ENCODE assay signal across 8 mouse cellular contexts in genomic region chr19:3851502-3851962, GRCm38 (mm10). TPM values are rescaled to one million over a fixed set of nuclear protein-coding genes. Genes with fewer than 3 reads are reported as not detected.
A peak's percentile ranks its signal among the peaks of the same experiment; 100 is the strongest.
DNase-seq lines count a peak whose midpoint lies in the region; ATAC-seq and TF ChIP-seq lines count a peak whose summit lies in the region.

Chka (plus strand) TSS chr19:3851773.

- peak within 1 kb of the TSS; percentile 97 for H3K27ac ChIP-seq in forebrain, embryonic 10.5 days
- peak within 1 kb of the TSS; percentile 99 for H3K27ac ChIP-seq in heart, embryonic 15.5 days
- H3K27ac ChIP-seq in liver, embryonic 14.5 days = peak within 1 kb of the TSS; percentile 89
- peak within 1 kb of the TSS; percentile 95 for H3K27ac ChIP-seq in neural tube, embryonic 11.5 days (ENCODE audit: low read depth, low read length)
- H3K27ac ChIP-seq in stomach, postnatal 0 days (replicated peaks) = peak within 1 kb of the TSS; percentile 99

- WGBS in forebrain, embryonic 10.5 days = under 1% methylated on average over 54 of the region's 54 CpGs
- under 1% methylated on average over 54 of the region's 54 CpGs for WGBS in heart, embryonic 15.5 days
- under 1% methylated on average over 54 of the region's 54 CpGs for WGBS in liver, embryonic 14.5 days (ENCODE audit: insufficient replicate concordance)
- WGBS in neural tube, embryonic 11.5 days = 1% methylated on average over 47 of the region's 54 CpGs
- under 1% methylated on average over 48 of the region's 54 CpGs for WGBS in stomach, postnatal 0 days

- H3K9ac ChIP-seq in heart, embryonic 15.5 days = peak within 1 kb of the TSS; percentile 93
- peak within 1 kb of the TSS; percentile 89 for H3K9ac ChIP-seq in liver, embryonic 14.5 days (replicated peaks)
- peak within 1 kb of the TSS; percentile 90 for H3K9ac ChIP-seq in neural tube, embryonic 11.5 days (ENCODE audit: low read length)
- peak within 1 kb of the TSS; percentile 91 for H3K9ac ChIP-seq in stomach, postnatal 0 days (ENCODE audit: low read length)

- H3K4me3 ChIP-seq in forebrain, embryonic 10.5 days = peak within 1 kb of the TSS; percentile 88
- H3K4me3 ChIP-seq in heart, embryonic 15.5 days = peak within 1 kb of the TSS; percentile 70
- peak within 1 kb of the TSS; percentile 77 to 80 for H3K4me3 ChIP-seq in liver, embryonic 14.5 days (ENCODE audit: insufficient read depth in 1 of 2, low read depth in 2 of 2, low read length in 2 of 2)
- peak within 1 kb of the TSS; percentile 85 for H3K4me3 ChIP-seq in neural tube, embryonic 11.5 days (ENCODE audit: low read depth, low read length)
- peak within 1 kb of the TSS; percentile 82 for H3K4me3 ChIP-seq in stomach, postnatal 0 days (ENCODE audit: low read depth, low read length)

- no peak for TF ChIP-seq CTCF in liver, embryonic 14.5 days (IDR thresholded peaks at IDR 0.05; ENCODE audit: low read depth)
- peak; percentile 51 for TF ChIP-seq CTCF in stomach, postnatal 0 days (IDR thresholded peaks at IDR 0.05; ENCODE audit: low read depth)

- peak; percentile 82 for DNase-seq in c-Kit-negative CD71-positive TER-119-positive erythroid progenitor cells, embryonic 14.5 days (ENCODE audit: low read depth, low spot score)
- peak; percentile 98 for DNase-seq in forebrain, embryonic 10.5 days (ENCODE audit: extremely low spot score, low spot score)
- DNase-seq in kidney, postnatal 25 days = peak; percentile 97 to 99
- DNase-seq in liver, embryonic 14.5 days (ENCODE audit: low read depth in 3 of 3, low spot score in 3 of 3) = peak; percentile 85 to 86 (median 85)
- peak; percentile 98 for DNase-seq in neural tube, embryonic 11.5 days (ENCODE audit: low spot score)
- peak; percentile 97 for DNase-seq in stomach, postnatal 0 days (ENCODE audit: low spot score)

- no peaks in the 10 kb centered on the region for H3K27me3 ChIP-seq in forebrain, embryonic 10.5 days (ENCODE audit: poor library complexity, severe bottlenecking)
- no peaks in the 10 kb centered on the region for H3K27me3 ChIP-seq in heart, embryonic 15.5 days
- no peaks in the 10 kb centered on the region for H3K27me3 ChIP-seq in liver, embryonic 14.5 days (ENCODE audit: control insufficient read depth, insufficient read depth, low read length)
- no peaks in the 10 kb centered on the region for H3K27me3 ChIP-seq in neural tube, embryonic 11.5 days (ENCODE audit: control insufficient read depth, insufficient read depth, low read length)
- no peaks in the 10 kb centered on the region for H3K27me3 ChIP-seq in stomach, postnatal 0 days (ENCODE audit: control insufficient read depth, insufficient read depth, low read length)

- peaks cover 48% of the 10 kb centered on the region for H3K4me1 ChIP-seq in forebrain, embryonic 10.5 days
- H3K4me1 ChIP-seq in heart, embryonic 15.5 days (replicated peaks) = peaks cover 36% of the 10 kb centered on the region
- H3K4me1 ChIP-seq in liver, embryonic 14.5 days (replicated peaks; ENCODE audit: control insufficient read depth in 2 of 2, insufficient read depth in 2 of 2, low read length in 1 of 2) = peaks cover 5 to 17% of the 10 kb centered on the region in 2 experiments
- peaks cover 13% of the 10 kb centered on the region; the same call in 1 of the 2 replicates for H3K4me1 ChIP-seq in neural tube, embryonic 11.5 days (ENCODE audit: control insufficient read depth, insufficient read depth, low read length)
- H3K4me1 ChIP-seq in stomach, postnatal 0 days (replicated peaks; ENCODE audit: control insufficient read depth, insufficient read depth) = peaks cover 8% of the 10 kb centered on the region

- ATAC-seq in CD4-positive, CD25-positive, alpha-beta regulatory T cell, adult 4 months = peak; percentile 99
- ATAC-seq in heart, embryonic 15.5 days (replicated peaks; ENCODE audit: insufficient number of reproducible peaks, insufficient read depth, low FRiP score, low read depth) = peak; percentile 95
- peak; percentile 94 for ATAC-seq in liver, embryonic 14.5 days (ENCODE audit: insufficient read depth)
- ATAC-seq in neural tube, embryonic 11.5 days (ENCODE audit: insufficient read depth, low FRiP score, low TSS enrichment) = peak; percentile 97
- peak; percentile 95 for ATAC-seq in stomach, postnatal 0 days (ENCODE audit: low FRiP score, low TSS enrichment)

- peak within 1 kb of the TSS; percentile 94 for H3K4me2 ChIP-seq in heart, embryonic 15.5 days
- peak within 1 kb of the TSS; percentile 100 for H3K4me2 ChIP-seq in liver, embryonic 14.5 days (ENCODE audit: low read depth)
- H3K4me2 ChIP-seq in neural tube, embryonic 11.5 days (ENCODE audit: low read depth) = peak within 1 kb of the TSS; percentile 81
- H3K4me2 ChIP-seq in stomach, postnatal 0 days (replicated peaks; ENCODE audit: low read depth) = peak within 1 kb of the TSS; percentile 91

- no peak for TF ChIP-seq EP300 in liver, embryonic 14.5 days (IDR thresholded peaks at IDR 0.05; ENCODE audit: low read depth)
- no peak for TF ChIP-seq EP300 in stomach, postnatal 0 days (optimal IDR thresholded peaks at IDR 0.05)

- H3K36me3 ChIP-seq in forebrain, embryonic 10.5 days (replicated peaks) = peaks cover 15% of the 10 kb centered on the region
- H3K36me3 ChIP-seq in heart, embryonic 15.5 days = no peaks in the 10 kb centered on the region
- no peaks in the 10 kb centered on the region for H3K36me3 ChIP-seq in liver, embryonic 14.5 days (replicated peaks; ENCODE audit: control insufficient read depth, insufficient read depth, low read depth)
- no peaks in the 10 kb centered on the region for H3K36me3 ChIP-seq in neural tube, embryonic 11.5 days (ENCODE audit: control insufficient read depth, insufficient read depth, low read length)
- H3K36me3 ChIP-seq in stomach, postnatal 0 days (ENCODE audit: control insufficient read depth, insufficient read depth, low read length) = no peaks in the 10 kb centered on the region

- no peaks in the 10 kb centered on the region for H3K9me3 ChIP-seq in forebrain, embryonic 10.5 days
- no peaks in the 10 kb centered on the region for H3K9me3 ChIP-seq in heart, embryonic 15.5 days (replicated peaks)
- H3K9me3 ChIP-seq in liver, embryonic 14.5 days (ENCODE audit: control insufficient read depth, low read length) = no peaks in the 10 kb centered on the region
- no peaks in the 10 kb centered on the region for H3K9me3 ChIP-seq in neural tube, embryonic 11.5 days (ENCODE audit: control insufficient read depth, low read length)
- H3K9me3 ChIP-seq in stomach, postnatal 0 days (ENCODE audit: control insufficient read depth, low read length) = no peaks in the 10 kb centered on the region

RNA-seq across cellular contexts. Expression of gene Chka, which starts in this region (rescaled TPM):
- polyA plus RNA-seq in CD4-positive, CD25-positive, alpha-beta regulatory T cell, adult 4 months (2017; shearing (Covaris generic)) = 1 to 10 TPM; 2.5 to 3.7 TPM
- 52.3 and 54.3 TPM in 2 replicates for polyA plus RNA-seq in forebrain, embryonic 10.5 days (2016; fragmentation: Nextera tagmentation; extraction: Ambion mirVana)
- polyA plus RNA-seq in heart, embryonic 15.5 days (2015; fragmentation: Nextera tagmentation; extraction: Ambion mirVana) = 24.9 and 32.0 TPM in 2 replicates
- 13.2 and 17.0 TPM in 2 replicates for polyA plus RNA-seq in liver, embryonic 14.5 days (2012; rRNA removed)
- polyA plus RNA-seq in liver, embryonic 14.5 days (2014; fragmentation: Nextera tagmentation; extraction: Ambion mirVana) = 10.3 and 13.1 TPM in 2 replicates
- polyA plus RNA-seq in neural tube, embryonic 11.5 days (2014; fragmentation: Nextera tagmentation; extraction: Ambion mirVana) = 54.4 and 59.5 TPM in 2 replicates
- polyA plus RNA-seq in stomach, postnatal 0 days (2015; fragmentation: Nextera tagmentation; extraction: Ambion mirVana) = 21.2 and 24.2 TPM in 2 replicates

Comparison
In these comparisons a context has a peak if more than half of its experiments do, and no peak if none do; other contexts are left out.
1. Peak in every context shown above with its lines: DNase-seq, ATAC-seq, H3K4me3 ChIP-seq and H3K27ac ChIP-seq.